Mouse (Mus musculus) hindbrain, postnatal 0 days (tissue): Measurements from ENCODE around the gene Ino80. TPM values are rescaled to one million over a fixed set of nuclear protein-coding genes. Genes with fewer than 3 reads are reported as not detected.

Experiments used
- ATAC-seq: fragments of 200-750 bp; cut with Nextera tagmentation; 2 replicates; pipeline ENCODE4 v1.8.0; 2017; ENCODE audit warnings: mild to moderate bottlenecking, moderate TSS enrichment, moderate library complexity
- DNase-seq: peaks from one replicate; pipeline ENCODE4 v3.0.0-alpha.2; 2015; ENCODE audit warnings: low spot score
- H3K27ac ChIP-seq: fragments of 300-500 bp; sonication (generic); 2 replicates; pipeline ENCODE4 v1.5.1; 2014; ENCODE audit warnings: mild to moderate bottlenecking
- H3K27me3 ChIP-seq: fragments of 300-500 bp; sonication (generic); 2 replicates; pipeline ENCODE4 v1.6.1; 2014; ENCODE audit warnings: low read length, mixed read lengths; ENCODE audit not compliant: insufficient read depth
- H3K36me3 ChIP-seq: fragments of 300-500 bp; sonication (generic); 2 replicates; pipeline ENCODE4 v1.6.1; 2014; ENCODE audit warnings: low read length, mixed read lengths; ENCODE audit not compliant: insufficient read depth
- H3K4me1 ChIP-seq: fragments of 300-500 bp; sonication (generic); 2 replicates; pipeline ENCODE4 v1.6.1; 2014; ENCODE audit warnings: antibody characterized with exemption, low read length, mixed read lengths; ENCODE audit not compliant: insufficient read depth
- H3K4me2 ChIP-seq: fragments of 300-500 bp; sonication (generic); 2 replicates; pipeline ENCODE4 v1.6.1; 2014; ENCODE audit warnings: low read depth, mild to moderate bottlenecking, low read length, moderate library complexity, mixed read lengths
- H3K4me3 ChIP-seq: fragments of 300-500 bp; sonication (generic); 2 replicates; pipeline ENCODE4 v1.5.1; 2014; ENCODE audit warnings: low read length
- H3K9ac ChIP-seq: fragments of 300-500 bp; sonication (generic); replicated peaks from 2 replicates; pipeline ENCODE4 v1.6.1; 2014; ENCODE audit warnings: mild to moderate bottlenecking, low read length, moderate library complexity, mixed read lengths
- H3K9me3 ChIP-seq: fragments of 300-500 bp; sonication (generic); 2 replicates; pipeline ENCODE4 v1.6.1; 2016; ENCODE audit warnings: low read length, mixed read lengths
- CTCF ChIP-seq: IDR thresholded peaks from 2 replicates; pipeline ENCODE4 v1.5.1; 2016; ENCODE audit warnings: antibody characterized with exemption, control low read depth, low read depth
- WGBS: fragments of 180-500 bp; shearing (Covaris S2); extraction: QIAGEN DNeasy Blood & Tissue Kit; methylation state at CpG from one replicate; pipeline ENCODE4 v1.1.7; 2014; 5-methylcytosine and 5-hydroxymethylcytosine counted together
- polyA plus RNA-seq: library from polyadenylated mRNA; unstranded; fragments of >200 nt; fragmentation: Nextera tagmentation; extraction: Ambion mirVana; gene quantifications from 2 replicates; pipeline ENCODE4 v1.2.1, GENCODE M21; 2015
- total RNA-seq: library from RNA; depleted of rRNA; stranded (reverse); fragments of >200 nt; gene quantifications from 2 replicates; pipeline ENCODE4 v1.2.3, GENCODE M21; 2014

Ino80 gene
- total and polyA plus RNA-seq, 2 experiments from 2014 or later = 2.3 to 13.4 TPM

GRCm38 (mm10) chr2:119411016-119411415, 66.5 kb downstream of the Ino80 start:
- Histone ChIP-seq H3K27me3 (no peaks in the 10 kb centered on the region), H3K4me1 (no peaks in the 10 kb centered on the region), H3K4me3 (no peak overlapping the region), H3K9ac (no peak overlapping the region), H3K9me3 (no peaks in the 10 kb centered on the region), H3K4me2 (no peak overlapping the region), H3K36me3 (peaks cover 16% of the 10 kb centered on the region; the same call in 1 of the 2 replicates), H3K27ac (no peak overlapping the region)
- no peak for TF ChIP-seq CTCF
- 67% methylated on average over 5 of the region's 5 CpGs for WGBS
- ATAC-seq = no peak
- DNase-seq = no peak

GRCm38 (mm10) chr2:119408733-119409132, 68.8 kb downstream of the Ino80 start:
- no peak for ATAC-seq

GRCm38 (mm10) chr2:119408278-119408677, 69.2 kb downstream of the Ino80 start:
- H3K9ac ChIP-seq = no peak overlapping the region
- peaks cover 14% of the 10 kb centered on the region; the same call in 1 of the 2 replicates for H3K36me3 ChIP-seq
- no peaks in the 10 kb centered on the region for H3K9me3 ChIP-seq
- H3K4me3 ChIP-seq = no peak overlapping the region
- H3K4me1 ChIP-seq = no peaks in the 10 kb centered on the region
- no peak for TF ChIP-seq CTCF
- H3K4me2 ChIP-seq = no peak overlapping the region
- H3K27me3 ChIP-seq = no peaks in the 10 kb centered on the region
- H3K27ac ChIP-seq = peak overlapping the region; percentile 54; the same call in 1 of the 2 replicates
- peak; percentile 40 for DNase-seq
- WGBS = 44% methylated on average over 8 of the region's 8 CpGs
- peak; percentile 72 for ATAC-seq

More at GRCm38 (mm10) chr2:119408733-119409132, 68.8 kb downstream of the Ino80 start:
- H3K4me1 ChIP-seq = no peaks in the 10 kb centered on the region
- TF ChIP-seq CTCF = no peak
- no peaks in the 10 kb centered on the region for H3K9me3 ChIP-seq
- no peak overlapping the region for H3K4me3 ChIP-seq
- no peaks in the 10 kb centered on the region for H3K27me3 ChIP-seq
- no peak for DNase-seq
- H3K4me2 ChIP-seq = no peak overlapping the region
- peaks cover 14% of the 10 kb centered on the region; the same call in 1 of the 2 replicates for H3K36me3 ChIP-seq
- H3K9ac ChIP-seq = no peak overlapping the region
- H3K27ac ChIP-seq = peak overlapping the region; percentile 54; the same call in 1 of the 2 replicates

- H3K9ac ChIP-seq = no peak overlapping the region
- no peak for ATAC-seq
Observed at GRCm38 (mm10) chr2:119399313-119399712, 78.2 kb downstream of the Ino80 start.

GRCm38 (mm10) chr2:119398665-119399064, 78.8 kb downstream of the Ino80 start:
- Histone ChIP-seq H3K4me2 (no peak overlapping the region), H3K9me3 (no peaks in the 10 kb centered on the region), H3K4me3 (no peak overlapping the region), H3K9ac (no peak overlapping the region), H3K4me1 (no peaks in the 10 kb centered on the region), H3K27ac (no peak overlapping the region), H3K27me3 (no peaks in the 10 kb centered on the region), H3K36me3 (peaks cover 18% of the 10 kb centered on the region)
- DNase-seq = no peak
- WGBS = 86% methylated on average over 1 of the region's 1 CpGs
- TF ChIP-seq CTCF = no peak
- no peak for ATAC-seq

More at GRCm38 (mm10) chr2:119399313-119399712, 78.2 kb downstream of the Ino80 start:
- Histone ChIP-seq H3K4me2 (no peak overlapping the region), H3K36me3 (peaks cover 19% of the 10 kb centered on the region), H3K27me3 (no peaks in the 10 kb centered on the region), H3K27ac (no peak overlapping the region), H3K9me3 (no peaks in the 10 kb centered on the region), H3K4me1 (no peaks in the 10 kb centered on the region), H3K4me3 (no peak overlapping the region)
- no peak for DNase-seq
- TF ChIP-seq CTCF = no peak

- Histone ChIP-seq H3K4me2 (no peak overlapping the region), H3K27me3 (no peaks in the 10 kb centered on the region), H3K27ac (no peak overlapping the region), H3K9ac (no peak overlapping the region), H3K4me3 (no peak overlapping the region), H3K9me3 (no peaks in the 10 kb centered on the region), H3K36me3 (peaks cover 18% of the 10 kb centered on the region), H3K4me1 (no peaks in the 10 kb centered on the region)
- 87% methylated on average over 5 of the region's 5 CpGs for WGBS
- DNase-seq (no peak), ATAC-seq (no peak)
- no peak for TF ChIP-seq CTCF
Observed at GRCm38 (mm10) chr2:119398252-119398651, 79.2 kb downstream of the Ino80 start.

GRCm38 (mm10) chr2:119389992-119390391, 87.5 kb downstream of the Ino80 start:
- Histone ChIP-seq H3K9ac (no peak overlapping the region), H3K9me3 (no peaks in the 10 kb centered on the region), H3K4me1 (no peaks in the 10 kb centered on the region), H3K4me2 (no peak overlapping the region), H3K36me3 (peaks cover 12% of the 10 kb centered on the region; the same call in 1 of the 2 replicates), H3K27me3 (no peaks in the 10 kb centered on the region), H3K27ac (no peak overlapping the region), H3K4me3 (no peak overlapping the region)
- 96% methylated on average over 4 of the region's 4 CpGs for WGBS
- no peak for TF ChIP-seq CTCF
- ATAC-seq (no peak), DNase-seq (no peak)
